Mouse (Mus musculus) 3134 (cell line): ENCODE measurements at regions not wholly inside any gene's neighbourhood (a gene's known extent, or its start where the extent isn't known, plus 50 kb on each side); places are given as distances from the start of the nearest gene placed in this dataset.

ENCODE experiments used
- DNase-seq: peaks from one replicate; pipeline ENCODE4 v3.0.0-alpha.2; 2011; ENCODE audit warnings: low spot score; ENCODE audit not compliant: insufficient read length; ENCODE audit errors: extremely low read depth

- no peak for DNase-seq
Observed at GRCm38 (mm10) chr9:30524401-30525066, 97.6 kb downstream of the Snx19 start.

GRCm38 (mm10) chr9:30523852-30524251 lies 96.9 kb downstream of the Snx19 start:
- no peak for DNase-seq

- no peak for DNase-seq
Observed at GRCm38 (mm10) chr9:30522595-30523350, 95.9 kb downstream of the Snx19 start.

- no peak for DNase-seq
Observed at GRCm38 (mm10) chr9:30521556-30522240, 94.8 kb downstream of the Snx19 start.

- peak; percentile 4 for DNase-seq
Observed at GRCm38 (mm10) chr9:30520853-30521439, 94.0 kb downstream of the Snx19 start.

GRCm38 (mm10) chr9:30520116-30520515 lies 93.2 kb downstream of the Snx19 start:
- DNase-seq = no peak

GRCm38 (mm10) chr9:30519231-30519630 lies 92.3 kb downstream of the Snx19 start:
- no peak for DNase-seq
